Mouse (Mus musculus) heart, postnatal 0 days (tissue): Measurements from ENCODE around the gene Mlycd.

Source experiments
- CTCF ChIP-seq: IDR thresholded peaks from 2 replicates; pipeline ENCODE4 v1.5.1; 2016; ENCODE audit warnings: antibody characterized with exemption, control low read depth, low read depth
- EP300 ChIP-seq: IDR thresholded peaks from 2 replicates; pipeline ENCODE4 v1.6.1; 2016; ENCODE audit warnings: antibody characterized with exemption, low read depth

GRCm38 (mm10) chr8:119456045-119456444, 61.4 kb downstream of the Mlycd start:
- TF ChIP-seq CTCF: no peak
- no peak for TF ChIP-seq EP300
